Mouse (Mus musculus) heart, postnatal 0 days (tissue): ENCODE measurements at regions not wholly inside any gene's neighbourhood (a gene's known extent, or its start where the extent isn't known, plus 50 kb on each side); places are given as distances from the start of the nearest gene placed in this dataset.
"Not testable (repeated sequence)": the region's sequence is repeated elsewhere in the genome, so short reads cannot be mapped to it uniquely, and the experiment has no call there.

Experiments used
- ATAC-seq: fragments of 200-750 bp; cut with Nextera tagmentation; 2 replicates; pipeline ENCODE4 v1.8.0; 2017; ENCODE audit warnings: low read depth, moderate number of reproducible peaks, moderate library complexity; ENCODE audit not compliant: insufficient read depth
- DNase-seq: peaks from one replicate; pipeline ENCODE4 v3.0.0-alpha.2; 2016; ENCODE audit warnings: low spot score
- H3K27ac ChIP-seq: fragments of 300-500 bp; sonication (generic); 2 replicates; pipeline ENCODE4 v1.5.1; 2014; ENCODE audit warnings: low read depth, mild to moderate bottlenecking
- H3K27me3 ChIP-seq: fragments of 300-500 bp; sonication (generic); 2 replicates; pipeline ENCODE4 v1.6.1; 2014; ENCODE audit warnings: low read length, mixed read lengths; ENCODE audit not compliant: control insufficient read depth, insufficient read depth
- H3K36me3 ChIP-seq: fragments of 300-500 bp; sonication (generic); replicated peaks from 2 replicates; pipeline ENCODE4 v1.6.1; 2014; ENCODE audit warnings: low read length, mixed read lengths; ENCODE audit not compliant: control insufficient read depth, insufficient read depth
- H3K4me1 ChIP-seq: fragments of 300-500 bp; sonication (generic); 2 replicates; pipeline ENCODE4 v1.6.1; 2014; ENCODE audit warnings: antibody characterized with exemption; ENCODE audit not compliant: control insufficient read depth, insufficient read depth
- H3K4me2 ChIP-seq: fragments of 300-500 bp; sonication (generic); 2 replicates; pipeline ENCODE4 v1.6.1; 2014; ENCODE audit warnings: low read depth, mild to moderate bottlenecking, low read length, moderate library complexity
- H3K4me3 ChIP-seq: fragments of 300-500 bp; sonication (generic); 2 replicates; pipeline ENCODE4 v1.5.1; 2014; ENCODE audit warnings: low read depth, low read length
- H3K9ac ChIP-seq: fragments of 300-500 bp; sonication (generic); replicated peaks from 2 replicates; pipeline ENCODE4 v1.6.1; 2014; ENCODE audit warnings: low read depth, low read length, mixed read lengths
- H3K9me3 ChIP-seq: fragments of 300-500 bp; sonication (generic); replicated peaks from 2 replicates; pipeline ENCODE4 v1.6.1; 2016; ENCODE audit warnings: low read length; ENCODE audit not compliant: control insufficient read depth
- CTCF ChIP-seq: IDR thresholded peaks from 2 replicates; pipeline ENCODE4 v1.5.1; 2016; ENCODE audit warnings: antibody characterized with exemption, control low read depth, low read depth
- EP300 ChIP-seq: IDR thresholded peaks from 2 replicates; pipeline ENCODE4 v1.6.1; 2016; ENCODE audit warnings: antibody characterized with exemption, low read depth
- WGBS: fragments of 180-500 bp; shearing (Covaris S2); extraction: QIAGEN DNeasy Blood & Tissue Kit; methylation state at CpG from one replicate; pipeline ENCODE4 v1.1.7; 2014; 5-methylcytosine and 5-hydroxymethylcytosine counted together

GRCm38 (mm10) chrX:15322207-15322839 lies 1111.4 kb downstream of the H2al1n start:
- Histone ChIP-seq H3K9ac (no peak overlapping the region), H3K9me3 (no peaks in the 10 kb centered on the region), H3K4me1 (no peaks in the 10 kb centered on the region), H3K27me3 (no peaks in the 10 kb centered on the region), H3K36me3 (no peaks in the 10 kb centered on the region), H3K4me2 (peak overlapping the region; percentile 39), H3K27ac (no peak overlapping the region), H3K4me3 (no peak overlapping the region)
- TF ChIP-seq CTCF (no peak), EP300 (no peak)
- WGBS: 7% methylated on average over 7 of the region's 7 CpGs
- DNase-seq: peak; percentile 7
- 0 out of 2 replicates have a peak, but pooled peaks have one; percentile 41 for ATAC-seq

DNA sequence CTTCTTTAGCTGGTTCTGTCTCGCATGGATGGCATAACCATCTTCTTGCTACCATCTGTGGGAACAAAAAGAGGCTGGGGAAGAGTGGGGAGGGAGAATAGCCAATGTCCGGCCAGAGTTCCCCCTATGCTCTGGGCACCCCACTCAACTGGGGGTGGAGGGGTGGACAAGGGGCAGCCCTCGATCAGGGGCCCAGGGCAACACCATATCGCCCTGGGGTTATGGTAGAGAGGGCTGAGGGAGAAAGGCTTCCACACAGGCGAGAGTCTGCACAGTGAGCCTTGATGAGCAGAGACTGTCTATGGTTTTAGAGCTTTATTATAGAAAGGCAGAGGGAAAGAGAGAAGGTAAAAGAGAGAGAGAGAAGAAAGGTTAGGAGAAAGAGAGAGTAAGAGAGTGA lies 1112.0 kb downstream of the H2al1n start:
- Histone ChIP-seq H3K27ac (no peak overlapping the region), H3K4me2 (no peak overlapping the region), H3K4me1 (no peaks in the 10 kb centered on the region), H3K36me3 (no peaks in the 10 kb centered on the region), H3K27me3 (no peaks in the 10 kb centered on the region), H3K9me3 (no peaks in the 10 kb centered on the region), H3K9ac (no peak overlapping the region), H3K4me3 (no peak overlapping the region)
- no peak for ATAC-seq
- no peak for TF ChIP-seq CTCF
- TF ChIP-seq EP300: no peak
- 36% methylated on average over 5 of the region's 5 CpGs for WGBS
- no peak for DNase-seq

- not testable (repeated sequence) for H3K9ac ChIP-seq, H3K27ac ChIP-seq, H3K9me3 ChIP-seq, DNase-seq, H3K4me2 ChIP-seq, H3K4me1 ChIP-seq, H3K27me3 ChIP-seq, H3K4me3 ChIP-seq, H3K36me3 ChIP-seq
- ATAC-seq: peak; percentile 64; the same call in 1 of the 2 replicates
- WGBS: 72% methylated on average over 6 of the region's 6 CpGs
Observed at GRCm38 (mm10) chrX:15365135-15365534, 1154.2 kb downstream of the H2al1n start.
